Mouse (Mus musculus) macrophage (primary cell): ENCODE measurements around the gene Tollip. TPM values are rescaled to one million over a fixed set of nuclear protein-coding genes. Genes with fewer than 3 reads are reported as not detected.
A peak's percentile ranks its signal among the peaks of the same experiment; 100 is the strongest.
"Not testable (repeated sequence)": the region's sequence is repeated elsewhere in the genome, so short reads cannot be mapped to it uniquely, and the experiment has no call there.

Experiments used
- H3K27ac ChIP-seq: fragments of 350-480 bp; formaldehyde crosslinking; 2 replicates; pipeline ENCODE4 v1.9.0; 2021
- H3K36me3 ChIP-seq: fragments of 350-480 bp; formaldehyde crosslinking; 2 replicates; pipeline ENCODE4 v1.9.0; 2021; ENCODE audit errors: inconsistent target
- H3K4me3 ChIP-seq: fragments of 350-480 bp; formaldehyde crosslinking; 2 replicates; pipeline ENCODE4 v1.9.0; 2021; ENCODE audit errors: inconsistent target
- H3K79me2 ChIP-seq: fragments of 350-480 bp; formaldehyde crosslinking; 2 replicates; pipeline ENCODE4 v1.9.0; 2021; ENCODE audit errors: inconsistent target
- WGBS: methylation state at CpG from one replicate; pipeline ENCODE4 v1.1.7; 2026; ENCODE audit warnings: inconsistent platforms; ENCODE audit not compliant: missing documents; 5-methylcytosine and 5-hydroxymethylcytosine counted together
- polyA plus RNA-seq: library from polyadenylated mRNA; stranded (reverse); fragments of 250-400 nt; gene quantifications from 3 replicates; pipeline ENCODE4 v1.2.4, GENCODE M21; 2018; ENCODE audit warnings: inconsistent platforms

Tollip gene
- polyA plus RNA-seq, 1 experiment from 2014 or later: 55.4 TPM

- WGBS: 5% methylated on average over 55 of the region's 55 CpGs
- Histone ChIP-seq H3K4me3 (no peak within 1 kb of the TSS), H3K27ac (no peak within 1 kb of the TSS), H3K79me2 (no peaks in the 10 kb centered on the region), H3K36me3 (no peaks in the 10 kb centered on the region)
Measured at GRCm38 (mm10) chr7:141948906-141949798, 30.8 kb upstream of the Tollip start, which contains the start of gene Brsk2. Brsk2 (plus strand) TSS chr7:141949751.

DNA sequence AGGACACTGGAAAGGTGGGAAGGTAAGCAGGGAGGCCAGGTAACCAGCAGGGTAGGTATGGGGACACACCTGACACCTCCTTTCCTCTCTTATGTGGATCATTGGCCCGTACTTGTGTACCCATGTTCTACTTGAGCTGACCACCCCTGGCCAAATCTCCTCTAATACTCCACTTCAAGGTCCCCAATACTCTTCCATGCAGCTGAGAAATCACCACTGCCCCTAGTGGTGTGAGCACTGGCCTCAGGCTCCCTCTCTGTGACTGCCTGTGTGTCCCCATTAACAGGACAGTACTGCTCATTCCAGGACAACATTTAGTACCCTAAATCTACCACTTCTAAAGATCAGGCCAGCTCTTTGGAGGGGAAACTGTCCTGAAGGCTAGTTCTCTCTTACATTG, 29.7 kb upstream of the Tollip start:
- WGBS: 80% methylated on average over 1 of the region's 1 CpGs
- Histone ChIP-seq H3K4me3 (no peak overlapping the region), H3K79me2 (no peaks in the 10 kb centered on the region), H3K27ac (no peak overlapping the region), H3K36me3 (no peaks in the 10 kb centered on the region)

DNA sequence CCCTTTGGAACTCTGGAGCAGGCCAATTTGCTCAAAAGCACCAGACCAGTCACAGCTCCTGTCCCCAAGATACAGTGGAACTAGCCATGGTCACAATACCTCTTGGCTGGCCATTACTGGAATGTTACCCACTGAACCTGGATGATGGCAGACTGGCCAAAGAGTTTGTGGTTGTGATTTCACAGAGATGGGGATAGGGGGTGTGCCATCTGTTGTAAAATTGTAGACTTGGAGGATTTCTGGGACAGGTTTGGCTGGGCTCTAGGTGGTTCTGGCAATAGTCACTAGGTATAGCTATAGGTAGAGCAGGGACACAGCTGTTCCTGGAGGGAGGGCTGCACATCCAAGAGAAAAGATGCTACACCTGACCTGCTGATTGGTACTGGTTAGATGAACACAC, 29.2 kb upstream of the Tollip start:
- H3K27ac ChIP-seq: no peak overlapping the region
- H3K4me3 ChIP-seq: no peak overlapping the region
- H3K79me2 ChIP-seq: no peaks in the 10 kb centered on the region
- H3K36me3 ChIP-seq: no peaks in the 10 kb centered on the region

DNA sequence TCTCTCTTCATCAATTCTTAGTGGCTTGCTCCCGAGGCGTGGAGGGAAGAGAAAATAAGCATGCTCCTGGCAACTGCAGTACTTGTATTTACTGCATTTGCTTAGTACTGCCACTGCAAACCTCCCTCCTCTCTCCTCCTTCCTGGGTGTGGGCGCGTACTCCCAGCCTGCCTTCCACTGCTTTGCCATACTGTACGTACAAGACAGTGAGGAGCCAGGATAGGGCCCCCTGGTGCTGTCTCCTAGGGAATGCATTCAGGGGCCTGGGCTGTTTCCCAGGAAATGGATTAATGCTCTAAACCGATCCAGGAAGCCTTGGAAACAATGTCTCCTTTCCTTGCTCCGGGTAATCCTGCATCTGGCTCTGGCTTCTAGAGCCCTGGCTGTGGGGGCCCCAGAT, 27.6 kb upstream of the Tollip start:
- Histone ChIP-seq H3K36me3 (no peaks in the 10 kb centered on the region), H3K79me2 (no peaks in the 10 kb centered on the region), H3K4me3 (no peak overlapping the region), H3K27ac (no peak overlapping the region)
- 59% methylated on average over 7 of the region's 7 CpGs for WGBS

GRCm38 (mm10) chr7:141943444-141943843, 25.1 kb upstream of the Tollip start:
- WGBS: 90% methylated on average over 5 of the region's 5 CpGs

DNA sequence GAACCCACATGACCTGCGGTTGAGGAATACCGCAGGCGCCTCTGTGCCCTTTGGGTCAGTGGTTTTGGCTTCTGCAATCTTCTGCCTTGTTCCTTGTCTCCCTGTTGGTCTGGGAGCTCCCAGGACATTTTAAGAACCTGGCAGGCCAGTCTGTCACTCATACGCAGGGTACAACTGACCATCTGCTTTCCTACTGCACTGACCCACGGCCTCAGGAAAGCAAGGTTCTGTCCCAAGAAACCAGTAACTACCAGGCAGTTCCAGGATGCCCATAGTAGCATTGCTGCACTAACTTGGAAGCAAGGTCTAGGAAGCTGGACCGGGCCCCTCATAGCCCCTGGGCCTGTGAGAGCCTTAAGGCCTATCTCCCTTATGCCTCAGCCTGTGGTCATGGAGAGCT, 16.6 kb upstream of the Tollip start:
- WGBS: 94% methylated on average over 6 of the region's 6 CpGs
- H3K79me2 ChIP-seq: no peaks in the 10 kb centered on the region
- H3K36me3 ChIP-seq: no peaks in the 10 kb centered on the region
- H3K4me3 ChIP-seq: no peak overlapping the region
- no peak overlapping the region for H3K27ac ChIP-seq

More at GRCm38 (mm10) chr7:141943444-141943843, 25.1 kb upstream of the Tollip start:
- no peak overlapping the region for H3K4me3 ChIP-seq
- no peak overlapping the region for H3K27ac ChIP-seq
- no peaks in the 10 kb centered on the region for H3K79me2 ChIP-seq
- H3K36me3 ChIP-seq: no peaks in the 10 kb centered on the region

GRCm38 (mm10) chr7:141934128-141934898, 16.0 kb upstream of the Tollip start:
- H3K79me2 ChIP-seq: no peaks in the 10 kb centered on the region
- H3K4me3 ChIP-seq: no peak overlapping the region
- H3K36me3 ChIP-seq: no peaks in the 10 kb centered on the region
- 76% methylated on average over 6 of the region's 7 CpGs for WGBS
- H3K27ac ChIP-seq: no peak overlapping the region

DNA sequence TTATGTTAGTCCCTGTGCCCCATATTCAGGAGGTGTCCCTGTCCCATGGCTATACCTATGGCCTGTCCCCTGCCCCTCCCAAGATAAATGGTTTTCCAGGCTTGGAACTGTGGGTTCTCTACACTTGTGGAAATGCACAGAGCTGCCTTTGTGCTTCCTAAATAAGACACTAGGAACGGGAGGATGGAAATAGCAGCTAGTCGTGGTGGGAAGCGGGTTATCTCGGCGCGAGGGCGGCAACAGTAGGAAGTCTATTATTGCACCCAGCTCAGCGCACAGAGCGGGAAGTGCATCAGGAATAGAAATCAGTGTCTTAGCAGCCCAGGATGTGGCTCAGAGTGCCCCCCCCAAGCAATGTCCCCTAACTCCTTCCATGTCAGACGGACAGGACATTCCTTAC, 10.3 kb upstream of the Tollip start:
- WGBS: 66% methylated on average over 10 of the region's 10 CpGs
- Histone ChIP-seq H3K4me3 (no peak overlapping the region), H3K36me3 (no peaks in the 10 kb centered on the region), H3K27ac (no peak overlapping the region), H3K79me2 (no peaks in the 10 kb centered on the region)

DNA sequence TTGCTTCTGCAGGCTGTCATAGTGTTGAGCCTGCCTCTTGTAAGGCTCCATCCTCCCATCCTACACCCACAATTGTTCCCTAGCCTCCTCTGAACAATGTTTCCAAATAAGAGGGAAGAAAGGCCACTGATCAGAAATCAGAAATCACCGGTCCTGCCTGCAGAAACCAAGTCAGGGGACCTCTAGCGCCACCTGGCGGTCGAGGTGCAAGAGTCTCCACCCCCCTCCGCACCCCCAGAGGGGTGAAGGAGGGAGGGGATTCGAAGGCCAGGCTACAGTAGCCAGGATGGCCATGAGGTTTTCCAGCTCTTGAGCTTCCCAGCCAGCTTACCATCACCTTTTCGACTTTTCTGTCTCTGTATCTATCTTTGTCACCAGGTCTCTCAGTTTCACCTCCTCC, 6.6 kb upstream of the Tollip start:
- Histone ChIP-seq H3K4me3 (no peak overlapping the region), H3K27ac (no peak overlapping the region), H3K79me2 (no peaks in the 10 kb centered on the region), H3K36me3 (no peaks in the 10 kb centered on the region)
- 6% methylated on average over 7 of the region's 7 CpGs for WGBS

DNA sequence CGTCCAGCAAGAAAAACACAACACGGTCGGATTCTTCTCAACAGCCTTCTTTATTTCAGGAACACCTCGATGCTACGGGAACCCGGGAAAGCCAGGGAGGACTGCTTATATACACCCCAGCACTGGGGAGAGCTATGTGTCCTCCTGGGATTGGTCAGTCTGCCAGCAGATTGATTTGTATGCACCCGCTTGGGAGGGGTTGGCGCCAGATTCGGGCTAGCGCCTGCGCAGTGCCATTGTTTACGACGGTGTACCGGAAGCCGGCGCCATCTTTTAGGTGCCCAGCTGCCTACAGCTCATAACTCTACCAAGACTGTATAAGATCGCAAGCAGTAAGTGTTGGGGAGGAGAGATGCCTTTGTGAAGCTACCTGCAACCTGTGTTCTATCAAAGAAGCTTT, 5.8 kb upstream of the Tollip start:
- H3K79me2 ChIP-seq, H3K27ac ChIP-seq, H3K36me3 ChIP-seq, H3K4me3 ChIP-seq: not testable (repeated sequence)
- 94% methylated on average over 14 of the region's 17 CpGs for WGBS

- Histone ChIP-seq H3K4me3 (no peak overlapping the region), H3K79me2 (no peaks in the 10 kb centered on the region), H3K36me3 (no peaks in the 10 kb centered on the region), H3K27ac (no peak overlapping the region)
- 13% methylated on average over 3 of the region's 3 CpGs for WGBS
Measured at GRCm38 (mm10) chr7:141911305-141911704, 7.0 kb downstream of the Tollip start.

GRCm38 (mm10) chr7:141908591-141908990, 9.7 kb downstream of the Tollip start:
- Histone ChIP-seq H3K4me3 (no peak overlapping the region), H3K79me2 (no peaks in the 10 kb centered on the region), H3K36me3 (no peaks in the 10 kb centered on the region), H3K27ac (no peak overlapping the region)
- WGBS: 81% methylated on average over 6 of the region's 6 CpGs

- 84% methylated on average over 4 of the region's 4 CpGs for WGBS
- peaks cover 44% of the 10 kb centered on the region for H3K79me2 ChIP-seq
- peak overlapping the region; percentile 39 for H3K27ac ChIP-seq
- no peaks in the 10 kb centered on the region for H3K36me3 ChIP-seq
- peak overlapping the region; percentile 19; the same call in 1 of the 2 replicates for H3K4me3 ChIP-seq
Measured at GRCm38 (mm10) chr7:141902791-141903190, 15.5 kb downstream of the Tollip start.

GRCm38 (mm10) chr7:141902269-141902729, 16.0 kb downstream of the Tollip start:
- Histone ChIP-seq H3K36me3 (no peaks in the 10 kb centered on the region), H3K79me2 (peaks cover 48% of the 10 kb centered on the region), H3K4me3 (peak overlapping the region; percentile 99), H3K27ac (peak overlapping the region; percentile 75)
- WGBS: under 1% methylated on average over 43 of the region's 44 CpGs

DNA sequence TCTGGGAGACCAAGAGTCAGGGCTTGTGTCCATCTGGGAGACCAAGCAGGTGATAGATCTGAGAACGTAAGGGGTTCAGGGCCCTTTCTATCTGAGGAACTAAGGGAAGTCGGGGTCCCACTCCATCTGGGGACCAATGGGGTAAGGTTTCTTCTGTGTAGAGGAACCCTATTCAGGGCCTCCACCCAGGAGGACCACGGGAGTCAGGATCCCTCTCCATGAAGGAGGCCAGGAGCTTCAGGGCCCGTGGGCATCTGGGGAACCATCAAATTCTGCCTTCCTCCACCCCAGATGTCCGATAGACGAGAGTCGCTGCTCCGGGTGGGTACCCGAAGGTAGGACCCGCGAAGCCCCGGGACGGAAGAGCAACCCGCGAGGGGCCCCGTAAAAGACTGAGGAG, 16.5 kb downstream of the Tollip start:
- H3K27ac ChIP-seq: peak overlapping the region; percentile 75
- peaks cover 53% of the 10 kb centered on the region for H3K79me2 ChIP-seq
- peak overlapping the region; percentile 99 for H3K4me3 ChIP-seq
- no peaks in the 10 kb centered on the region for H3K36me3 ChIP-seq
- 0% methylated on average over 12 of the region's 16 CpGs for WGBS
